Mouse (Mus musculus): ENCODE measurements around the gene Scd1. TPM values are rescaled to one million over a fixed set of nuclear protein-coding genes. Genes with fewer than 3 reads are reported as not detected.

The Scd1 gene
- 1 to 10 TPM in 1 of 2 experiments, under 1 TPM in 1; 0.70 to 1.0 TPM for polyA plus RNA-seq (2017; shearing (Covaris generic))

DNA sequence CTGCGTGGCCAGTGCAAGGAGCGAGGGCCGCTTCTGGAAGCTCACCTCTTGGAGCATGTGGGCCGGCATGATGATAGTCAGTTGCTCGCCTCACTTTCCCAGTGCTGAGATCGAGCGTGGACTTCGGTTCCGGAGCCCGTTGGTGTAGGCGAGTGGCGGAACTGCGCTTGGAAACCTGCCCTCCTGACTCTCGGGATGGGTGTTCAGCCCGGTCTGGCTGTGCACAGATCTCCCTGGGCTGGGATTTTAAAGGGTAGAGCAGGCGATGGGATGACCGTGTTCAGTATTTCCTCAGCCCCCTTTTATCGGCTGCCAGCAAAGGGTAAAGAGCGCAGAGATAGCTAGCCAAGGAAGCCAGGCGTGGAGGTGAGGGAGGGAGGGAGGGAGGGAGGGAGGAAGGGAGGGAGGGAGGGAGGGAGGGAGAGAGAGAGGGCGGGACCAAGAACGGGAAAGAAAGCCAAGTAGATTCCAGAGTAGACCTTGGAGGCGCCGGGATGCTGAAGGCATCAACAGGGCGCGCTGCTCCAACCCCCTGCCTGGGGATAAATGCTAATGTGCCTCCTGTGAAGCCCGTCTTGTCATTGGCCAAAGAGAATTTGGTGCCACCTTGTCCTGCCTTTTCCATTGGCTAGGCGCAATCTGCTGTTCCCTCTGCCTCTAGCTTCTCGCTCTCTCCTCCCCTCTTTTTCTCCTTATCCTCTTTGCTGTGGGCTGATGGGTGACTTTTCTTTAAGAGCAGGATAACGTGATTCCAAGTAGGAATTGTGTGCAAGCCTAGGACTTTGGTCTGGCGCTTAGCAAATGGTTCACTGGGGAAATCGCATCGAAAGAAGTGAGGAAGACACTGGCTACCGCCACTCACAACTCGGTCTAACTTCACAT is at the start of gene Scd1:
Gene Scd1 (minus strand): TSS at position 539 of the 882 bp plus-strand sequence.

Other genes starting within 250 kb of the Scd1 start
- under 1 TPM in 1 of 2 experiments, not detected in 1; 0.06 TPM for gene Pkd2l1, start 215.4 kb downstream of the Scd1 start, polyA plus RNA-seq (2017; shearing (Covaris generic))
- gene Scd3, start 204.6 kb downstream of the Scd1 start, polyA plus RNA-seq (2017; shearing (Covaris generic)) = under 1 TPM in 1 of 2 experiments, not detected in 1; 0.06 TPM
- gene Scd2, start 114.2 kb downstream of the Scd1 start, polyA plus RNA-seq (2017; shearing (Covaris generic)) = 10 to 100 TPM; 36.7 to 37.9 TPM
- under 1 TPM in 1 of 2 experiments, not detected in 1; 0.69 TPM for gene Scd4, start 74.8 kb downstream of the Scd1 start, polyA plus RNA-seq (2017; shearing (Covaris generic))
- gene Wnt8b, start 85.6 kb upstream of the Scd1 start, polyA plus RNA-seq (2017; shearing (Covaris generic)) = under 1 TPM in 1 of 2 experiments, not detected in 1; 0.06 TPM
- gene Sec31b, start 138.0 kb upstream of the Scd1 start, polyA plus RNA-seq (2017; shearing (Covaris generic)) = 1 to 10 TPM; 2.2 to 3.1 TPM
- gene Gm20538, start 145.0 kb upstream of the Scd1 start, polyA plus RNA-seq (2017; shearing (Covaris generic)) = 1 to 10 TPM; 1.8 to 4.0 TPM
- gene Ndufb8, start 147.6 kb upstream of the Scd1 start, polyA plus RNA-seq (2017; shearing (Covaris generic)) = 100 to 1,000 TPM; 337 to 340 TPM
- gene Hif1an, start 155.0 kb upstream of the Scd1 start, polyA plus RNA-seq (2017; shearing (Covaris generic)) = 10 to 100 TPM; 19.0 to 21.1 TPM